Mouse (Mus musculus) right cerebral cortex, postnatal 4 days (tissue): Measurements from ENCODE around the gene Haao.
A peak's percentile ranks its signal among the peaks of the same experiment; 100 is the strongest.

Source experiments
- DNase-seq: peaks from one replicate; pipeline ENCODE4 v3.0.0-alpha.2; 2022

The Haao gene

DNA sequence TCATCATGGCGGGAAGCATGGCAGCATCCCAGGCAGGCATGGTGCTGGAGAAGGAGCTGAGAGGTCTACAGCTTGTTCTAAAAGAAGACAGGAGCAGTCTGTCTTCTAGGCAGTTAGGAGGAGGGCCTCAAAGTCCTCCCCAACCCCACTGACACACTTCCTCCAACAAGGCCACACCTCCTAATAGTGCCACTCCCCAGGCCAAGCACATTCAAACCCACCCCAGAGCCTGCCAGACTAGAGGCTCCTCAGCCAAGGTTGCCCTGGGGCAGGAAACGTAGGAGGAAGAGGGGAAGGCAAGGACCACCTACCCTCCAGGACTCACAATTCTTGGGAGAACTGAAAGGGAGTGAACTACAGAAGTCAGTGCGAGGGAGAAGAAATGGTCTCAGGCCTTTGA lies at the start of gene Haao:
Gene Haao (minus strand): TSS at position 149 of the 400 bp plus-strand sequence.
- DNase-seq = no peak

DNA sequence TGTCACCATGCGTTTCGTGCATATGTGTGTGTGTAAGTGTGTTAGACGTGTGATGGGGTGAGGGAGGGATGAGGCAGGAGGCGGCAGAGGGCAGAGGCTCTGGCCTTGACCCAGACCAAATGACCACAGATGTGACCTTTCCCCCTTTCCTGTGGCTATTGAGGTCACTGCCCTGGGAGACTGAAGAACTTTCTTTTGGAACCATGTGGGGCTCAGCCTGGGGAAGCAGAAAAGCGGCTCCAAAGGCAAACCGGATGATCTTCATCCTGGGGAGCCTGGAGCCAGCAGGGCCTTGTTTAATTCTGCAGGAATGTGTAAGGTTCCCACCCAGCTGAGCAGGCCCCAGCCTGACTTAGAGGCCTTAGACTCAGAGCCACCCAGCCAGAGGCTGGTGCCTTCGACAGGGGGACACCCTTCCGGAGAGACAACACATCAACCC lies 49.6 kb upstream of the Haao start:
- no peak for DNase-seq

DNA sequence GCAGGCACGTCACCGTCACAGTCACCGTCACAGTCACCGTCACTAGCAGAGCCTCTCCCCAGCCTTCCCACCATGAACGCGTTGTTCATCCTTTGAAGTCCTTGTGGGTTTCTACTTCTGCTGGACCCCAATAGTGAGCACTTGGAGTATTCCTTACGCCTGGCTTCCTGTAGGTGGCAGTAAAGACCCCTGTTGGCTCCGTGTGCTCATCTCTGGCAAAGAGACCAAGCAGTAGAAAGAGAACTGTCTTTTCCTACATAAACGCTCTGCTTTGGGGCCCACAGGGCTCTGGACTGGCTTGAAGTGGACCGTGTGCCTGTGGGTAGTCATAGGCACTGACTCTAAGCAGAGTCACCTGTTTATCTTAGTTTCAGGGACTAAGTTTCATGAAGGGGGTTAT lies 49.0 kb upstream of the Haao start:
- DNase-seq = peak; percentile 40

DNA sequence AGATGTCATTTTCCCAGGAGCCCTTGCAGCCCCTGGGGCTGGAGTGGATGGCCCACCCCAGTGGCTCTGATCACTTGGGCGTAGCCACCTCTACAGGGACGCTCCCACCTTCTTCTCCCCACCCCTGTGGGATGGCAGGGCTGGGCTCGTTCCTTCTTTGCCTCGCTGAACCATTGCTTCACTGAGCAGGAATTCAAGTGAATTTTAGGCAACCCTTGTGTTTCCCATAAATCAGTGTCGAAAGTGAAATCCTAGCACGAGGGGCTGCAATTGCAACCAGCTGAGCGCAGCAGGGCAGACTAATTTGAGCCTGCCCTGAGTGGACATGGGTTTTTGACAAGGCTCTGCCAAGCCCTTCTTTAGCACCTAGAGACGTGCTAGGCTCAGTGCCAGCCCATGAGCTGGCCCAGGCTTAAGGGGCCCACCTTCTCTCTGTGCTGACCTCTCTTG lies 47.6 kb upstream of the Haao start:
- DNase-seq = no peak

DNA sequence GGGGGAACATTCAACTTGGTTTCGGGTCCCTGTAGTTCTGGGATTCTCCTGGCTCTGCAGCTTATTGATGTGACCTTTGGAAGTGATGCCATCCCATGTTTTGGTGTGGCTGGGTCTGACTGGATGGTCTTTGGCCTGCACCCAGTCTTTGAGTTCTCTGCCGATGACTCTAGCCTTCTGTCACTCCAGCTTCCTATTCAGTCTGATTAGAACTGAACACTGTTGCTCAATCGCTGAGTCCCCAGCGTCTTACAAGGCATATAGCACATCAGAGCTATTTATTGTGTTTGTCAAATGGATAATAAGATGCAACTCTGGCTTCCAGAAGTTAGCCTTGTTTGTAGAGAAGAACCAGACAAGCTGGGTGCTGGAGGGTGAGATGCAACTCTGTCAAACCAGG lies 45.4 kb upstream of the Haao start:
- no peak for DNase-seq

DNA sequence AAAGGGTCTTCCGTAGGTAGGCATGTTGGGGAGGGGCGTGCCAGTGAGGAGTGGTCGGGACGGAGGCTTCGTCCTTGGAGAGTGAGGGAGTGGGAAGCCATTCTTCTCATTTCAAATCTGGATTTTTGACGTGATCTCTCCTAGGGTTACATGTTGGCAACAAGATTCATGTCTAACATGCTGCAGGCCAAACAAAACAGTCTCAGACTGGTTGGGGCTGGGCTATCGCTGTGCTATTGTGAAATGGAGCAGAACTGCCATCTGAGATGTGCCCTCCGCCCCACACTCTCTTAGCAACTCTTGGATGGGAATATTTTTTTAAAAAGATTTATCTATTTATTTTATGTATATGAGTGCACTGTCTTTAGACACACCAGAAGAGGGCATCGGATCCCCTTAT lies 44.1 kb upstream of the Haao start:
- DNase-seq = no peak

DNA sequence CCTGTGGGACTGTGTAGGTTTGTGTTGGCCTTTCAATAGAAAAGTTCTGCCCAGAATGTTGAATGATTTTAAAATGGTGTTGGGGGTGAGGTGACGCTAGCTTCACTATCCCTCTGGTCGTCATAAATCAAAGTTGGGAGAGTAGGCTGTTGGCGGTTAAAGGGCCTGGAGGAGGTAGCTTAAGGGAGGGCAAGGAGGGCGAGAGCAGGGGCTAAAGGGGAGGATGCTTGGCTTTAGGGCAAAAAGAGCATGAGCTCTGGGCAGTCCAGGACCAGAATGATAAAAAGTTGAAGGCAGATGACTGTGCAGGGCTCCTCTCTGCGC lies 42.6 kb upstream of the Haao start:
- no peak for DNase-seq

DNA sequence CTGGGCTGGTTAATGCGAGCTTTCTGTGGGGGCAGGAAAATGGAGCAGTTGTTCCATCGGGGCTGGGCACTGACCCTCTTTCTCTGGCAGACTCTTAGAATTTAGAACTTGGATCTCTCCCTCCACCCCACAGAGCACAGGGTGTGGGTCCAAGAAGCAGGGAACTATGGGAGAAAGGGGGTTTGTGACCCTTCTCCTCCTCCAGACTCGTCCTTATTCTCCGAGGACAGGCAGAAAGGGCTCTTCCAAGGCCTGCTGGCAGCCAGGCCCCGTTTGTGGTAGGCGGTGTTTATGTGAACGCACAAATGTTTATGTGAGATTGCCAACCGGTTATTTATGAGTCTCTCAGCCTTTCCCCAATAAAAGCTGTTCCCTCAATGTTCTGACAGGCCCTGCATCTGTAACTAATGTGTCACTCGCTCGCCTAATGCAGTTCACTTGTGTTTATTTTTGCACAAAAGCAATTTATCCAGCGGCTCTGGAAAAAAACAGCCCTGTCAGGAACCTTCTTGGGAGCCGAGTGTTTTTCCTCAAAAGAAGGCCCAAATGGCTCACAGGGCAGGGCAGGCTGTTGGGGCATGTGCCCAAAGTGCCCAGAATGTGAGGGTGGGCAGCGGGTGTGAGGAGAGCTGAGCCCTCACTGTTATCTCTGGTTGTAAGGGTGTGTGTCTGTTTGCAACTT lies 42.1 kb upstream of the Haao start:
- DNase-seq = no peak

DNA sequence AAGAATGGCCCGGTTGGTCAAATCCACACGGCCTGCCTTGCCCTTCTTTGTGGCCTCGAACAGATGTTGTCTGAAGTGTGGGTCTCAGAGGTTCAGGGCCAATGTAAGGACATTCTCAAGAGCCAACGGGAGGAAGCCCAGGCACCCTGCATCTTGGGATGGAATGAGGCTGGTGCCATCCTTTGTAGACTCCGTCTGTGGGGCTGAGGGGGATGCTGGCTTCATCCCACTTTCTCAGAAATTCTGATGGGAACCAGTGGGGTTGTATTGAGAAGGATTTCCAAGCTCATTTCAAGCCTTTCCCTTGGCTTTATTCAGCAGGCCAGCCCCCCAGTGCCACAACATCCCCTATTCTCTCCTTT lies 41.5 kb upstream of the Haao start:
- no peak for DNase-seq

DNA sequence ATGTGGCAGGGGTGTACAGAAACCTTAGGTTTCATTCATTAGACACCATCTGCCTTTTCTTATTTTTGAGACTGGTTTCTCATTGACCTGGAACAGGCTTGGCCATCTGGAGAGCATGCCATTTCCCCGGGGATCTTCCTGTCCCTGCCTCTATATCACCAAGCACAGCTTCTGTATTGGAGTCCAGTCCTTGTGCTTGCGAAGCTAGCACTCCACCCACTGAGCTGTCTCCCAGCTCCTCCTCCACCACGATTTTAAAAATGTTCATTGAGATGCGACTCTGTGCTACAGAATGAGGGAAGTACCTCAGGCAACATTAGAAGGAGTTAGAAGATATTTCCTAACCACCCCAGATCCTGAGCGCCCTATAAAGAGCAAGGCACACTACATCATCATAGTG lies 39.5 kb upstream of the Haao start:
- DNase-seq = no peak

DNA sequence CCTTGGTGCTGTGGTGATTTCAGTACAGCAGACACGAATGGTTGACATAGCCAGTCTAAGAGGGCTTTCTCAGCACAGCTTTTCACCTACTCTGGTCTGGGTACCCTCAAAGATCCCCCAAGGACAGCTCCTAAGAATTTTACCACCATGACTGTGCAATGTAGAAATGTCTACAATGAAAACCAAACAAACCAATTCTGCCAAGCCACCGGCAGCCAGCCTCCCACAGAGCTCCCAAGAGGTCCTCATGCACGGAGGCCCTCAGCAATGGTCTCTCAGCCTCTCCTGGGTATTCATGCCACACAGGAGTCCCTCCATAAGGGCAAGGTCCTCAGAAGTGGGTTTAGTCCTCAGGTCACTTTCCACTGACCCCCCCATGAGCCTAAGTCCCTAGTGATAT lies 38.6 kb upstream of the Haao start:
- no peak for DNase-seq

DNA sequence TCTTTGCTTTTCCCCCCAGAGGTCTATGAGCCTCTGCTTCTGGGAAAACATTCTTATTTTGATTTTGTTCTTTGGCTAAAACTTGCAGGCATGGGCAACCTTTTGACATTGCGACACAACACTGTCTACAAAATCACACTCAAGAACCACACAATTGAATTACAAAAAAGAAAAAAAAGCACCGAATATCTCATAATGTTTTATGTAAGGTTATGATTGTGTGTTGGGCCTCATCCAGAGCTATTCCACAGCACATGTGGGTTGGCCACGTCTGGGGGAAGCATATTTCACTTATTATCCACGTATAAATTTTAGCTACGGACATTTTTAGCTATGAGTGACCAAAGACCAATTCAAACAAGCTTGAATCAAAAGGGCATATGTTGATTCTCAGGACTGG lies 38.0 kb upstream of the Haao start:
- no peak for DNase-seq

DNA sequence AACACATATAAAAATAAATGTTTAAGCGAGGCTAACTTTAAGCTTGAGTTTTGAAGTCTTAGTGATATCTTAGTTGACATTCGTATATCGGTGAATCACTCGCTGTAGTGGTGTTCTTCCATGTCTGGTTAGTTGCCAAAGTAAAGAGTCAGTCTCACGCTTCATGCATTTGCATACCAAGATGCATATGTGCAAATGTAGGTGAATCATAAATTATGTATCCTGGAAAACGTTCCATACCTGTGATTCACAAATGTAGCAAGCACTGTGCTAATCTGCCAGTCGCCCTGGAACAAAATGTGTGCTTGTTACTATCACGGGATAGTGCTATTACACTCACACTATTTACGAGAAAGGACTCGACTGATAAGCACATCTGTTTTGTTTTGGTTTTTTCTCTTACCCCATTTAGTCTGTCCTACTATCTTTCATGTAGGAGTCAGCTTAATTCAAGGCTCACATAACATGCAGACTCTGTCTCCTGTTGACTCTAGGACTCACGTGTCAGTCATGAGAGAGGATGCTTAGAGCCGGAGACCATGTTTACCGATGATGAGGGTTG lies 37.3 kb upstream of the Haao start:
- DNase-seq = no peak

DNA sequence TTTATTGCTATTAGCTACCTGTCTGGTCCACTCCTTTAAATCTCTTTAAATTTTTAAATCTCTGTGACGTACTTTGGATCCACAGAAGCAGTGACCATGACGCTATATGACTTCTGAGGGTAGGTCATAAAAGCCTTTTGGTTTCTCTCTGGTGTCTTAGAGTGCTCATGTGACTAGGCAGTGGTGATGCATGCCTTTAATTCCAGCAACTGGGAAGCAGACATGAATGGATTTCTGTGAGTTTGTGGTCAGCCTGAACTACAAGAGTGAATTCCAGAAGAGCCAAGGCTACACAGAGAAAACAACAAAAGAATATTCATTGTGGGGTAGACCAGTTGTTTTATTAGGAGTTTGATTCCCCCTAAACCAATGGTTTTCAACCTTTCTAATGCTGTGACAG lies 35.0 kb upstream of the Haao start:
- no peak for DNase-seq

DNA sequence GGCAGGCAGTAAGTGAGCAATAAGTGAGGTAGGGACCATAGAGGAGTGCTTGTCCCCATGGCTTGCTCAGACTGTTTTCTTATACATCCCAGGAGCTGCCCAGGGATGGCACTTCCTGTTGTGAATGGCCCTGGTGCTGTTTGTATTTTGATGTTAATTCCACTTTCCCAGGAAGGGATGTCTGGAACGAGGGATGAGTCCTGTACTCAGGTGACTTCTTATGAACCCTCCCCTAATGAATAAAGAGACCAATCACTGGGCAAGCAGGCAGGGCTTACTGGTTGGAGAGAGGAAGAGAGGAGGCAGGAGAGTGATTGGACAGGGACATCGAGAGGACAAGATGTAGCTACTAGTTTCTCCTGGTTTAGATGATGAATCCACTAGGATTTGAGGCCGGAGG lies 33.3 kb upstream of the Haao start:
- no peak for DNase-seq

DNA sequence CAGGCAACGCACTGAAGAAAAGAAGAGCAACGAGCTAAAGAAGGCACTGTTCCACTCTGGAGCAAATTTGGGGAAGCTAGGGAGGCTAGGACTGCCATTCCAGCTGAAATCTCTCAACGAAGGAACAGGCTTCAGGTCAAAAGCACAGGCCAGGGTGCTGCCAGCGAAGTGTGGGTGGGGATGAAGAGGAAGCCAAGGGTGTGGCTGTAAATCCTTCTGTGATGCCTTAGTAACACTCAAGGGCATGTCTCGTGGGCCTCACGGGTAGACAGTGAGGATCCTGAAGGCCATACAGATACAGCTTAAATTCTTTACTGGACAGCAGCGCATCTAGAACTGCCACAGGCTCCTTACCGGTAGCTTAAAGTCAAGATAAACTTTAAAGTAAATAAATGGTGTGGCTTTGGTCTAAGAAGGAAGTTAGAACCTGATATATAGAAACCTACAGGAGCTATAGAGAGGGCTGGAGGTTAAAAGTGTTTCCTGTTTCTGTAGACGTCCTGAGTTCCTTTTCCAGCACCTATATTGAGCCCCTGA lies 32.5 kb upstream of the Haao start:
- no peak for DNase-seq

DNA sequence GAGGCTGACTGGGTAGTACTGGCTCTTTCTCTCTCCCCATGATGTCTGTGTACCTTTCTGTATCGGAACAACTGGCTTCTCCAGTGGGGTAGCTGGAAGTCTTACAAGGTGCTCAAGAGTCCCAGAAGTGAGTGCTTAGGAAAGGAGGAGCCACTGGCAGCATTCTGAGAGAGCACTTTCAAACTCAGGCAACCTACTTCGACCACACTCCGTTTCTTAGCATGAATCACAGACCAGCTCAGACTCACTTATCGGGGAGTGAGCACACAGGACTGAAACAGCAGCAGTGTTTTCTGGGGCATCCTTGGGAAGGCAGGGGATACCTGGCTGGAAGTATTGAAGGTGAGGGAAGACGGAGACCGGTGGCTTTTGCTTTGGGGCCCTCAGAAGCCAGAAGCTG lies 31.9 kb upstream of the Haao start:
- no peak for DNase-seq

DNA sequence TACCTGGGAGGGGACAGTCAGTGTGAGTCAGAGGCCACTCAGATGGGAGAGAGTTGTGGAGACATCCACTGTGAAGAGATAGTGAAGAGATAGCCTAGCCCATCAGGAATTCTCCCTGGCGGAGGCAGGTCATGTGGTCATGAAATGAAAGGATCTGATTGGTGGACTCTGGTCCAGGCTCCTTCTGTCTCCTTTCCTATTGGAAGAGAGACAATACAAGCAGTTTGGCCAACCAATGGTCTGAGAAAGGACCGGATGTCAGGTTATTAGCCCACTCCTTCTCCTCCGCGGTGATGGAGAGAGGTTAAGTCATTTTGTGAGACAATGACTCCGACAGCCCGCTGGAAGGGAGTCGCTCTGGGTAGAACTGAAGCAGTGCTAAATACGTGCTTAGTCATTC lies 26.8 kb upstream of the Haao start:
- no peak for DNase-seq

DNA sequence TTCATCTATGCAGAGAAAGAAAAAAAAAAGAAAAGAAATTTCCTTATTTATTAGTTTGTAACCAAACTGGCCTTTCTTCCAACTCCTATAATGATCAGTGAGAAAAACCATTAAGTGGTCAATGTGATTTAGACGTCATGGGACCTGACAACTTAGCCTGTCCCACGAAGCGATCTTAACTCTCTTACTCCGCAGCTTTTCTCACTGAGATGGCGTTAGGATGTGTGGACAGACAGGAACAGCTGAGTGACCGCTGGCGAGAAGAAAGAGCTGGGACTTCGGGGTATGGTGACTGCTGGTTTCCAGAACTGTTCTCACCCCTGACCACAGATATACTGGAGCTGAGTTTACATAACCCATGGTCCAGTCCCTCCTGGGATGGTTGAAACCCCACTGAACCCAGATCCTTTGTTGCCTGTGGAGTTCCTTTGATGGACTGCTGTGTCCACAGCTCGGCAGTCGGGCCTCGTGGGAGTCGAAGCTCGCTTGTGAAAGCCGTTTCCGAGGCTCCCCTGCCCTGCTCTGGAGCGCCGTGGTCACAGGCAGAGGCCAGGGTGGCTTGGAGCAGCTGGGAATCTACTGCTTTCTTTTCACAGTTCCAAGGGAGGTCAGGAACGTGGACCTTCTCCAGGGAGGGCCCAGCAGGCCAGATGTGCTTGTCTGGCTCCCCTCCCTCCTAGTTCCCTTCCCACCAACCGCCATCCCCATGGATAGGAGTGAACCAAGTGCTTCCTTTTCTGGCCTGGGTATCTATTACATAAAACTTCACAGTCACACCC lies 25.8 kb upstream of the Haao start:
- no peak for DNase-seq

DNA sequence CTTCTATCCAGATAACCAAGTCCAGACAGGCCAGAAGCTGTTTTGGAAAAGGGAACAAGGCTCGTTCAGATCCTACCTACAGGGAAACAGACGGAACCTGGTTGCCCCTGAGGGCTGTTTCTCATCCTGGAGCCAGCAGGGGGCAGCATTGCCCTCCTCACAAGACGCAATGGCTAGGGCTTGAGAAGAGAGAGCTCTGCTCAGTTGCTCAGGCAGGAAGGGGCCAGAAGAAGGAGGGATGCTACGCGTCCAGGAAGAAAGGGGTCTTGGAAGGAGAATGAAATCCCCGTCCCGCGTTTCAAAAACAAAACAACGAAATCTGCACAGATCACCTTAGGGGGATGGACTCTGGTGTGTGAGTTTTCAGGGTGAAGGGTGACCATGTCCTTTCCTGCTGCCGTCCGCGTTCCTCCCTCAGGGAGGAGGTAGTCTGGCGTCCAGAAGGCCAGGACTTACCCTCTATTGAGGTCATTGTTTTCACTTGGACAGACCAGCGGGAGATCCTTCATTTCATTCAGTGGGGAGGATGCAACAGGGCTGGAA lies 25.1 kb upstream of the Haao start:
- DNase-seq = peak; percentile 82

DNA sequence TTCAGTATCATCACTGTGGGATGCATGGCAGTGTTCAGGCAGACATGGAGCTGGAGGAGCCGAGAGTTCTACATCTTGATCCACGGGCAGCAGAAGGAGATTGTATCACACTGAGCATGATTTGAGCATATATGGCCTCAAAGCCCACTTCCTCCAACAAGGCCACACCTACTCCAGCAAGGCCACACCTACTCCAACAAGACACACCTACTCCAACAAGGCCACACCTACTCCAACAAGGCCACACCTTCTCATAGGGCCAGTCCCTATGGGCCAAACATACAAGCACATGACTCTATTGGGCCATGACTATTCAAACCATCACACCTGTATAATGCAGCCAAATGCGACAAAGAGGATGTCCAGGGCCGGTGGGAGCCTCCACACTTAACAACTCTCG lies 23.6 kb upstream of the Haao start:
- DNase-seq = no peak

DNA sequence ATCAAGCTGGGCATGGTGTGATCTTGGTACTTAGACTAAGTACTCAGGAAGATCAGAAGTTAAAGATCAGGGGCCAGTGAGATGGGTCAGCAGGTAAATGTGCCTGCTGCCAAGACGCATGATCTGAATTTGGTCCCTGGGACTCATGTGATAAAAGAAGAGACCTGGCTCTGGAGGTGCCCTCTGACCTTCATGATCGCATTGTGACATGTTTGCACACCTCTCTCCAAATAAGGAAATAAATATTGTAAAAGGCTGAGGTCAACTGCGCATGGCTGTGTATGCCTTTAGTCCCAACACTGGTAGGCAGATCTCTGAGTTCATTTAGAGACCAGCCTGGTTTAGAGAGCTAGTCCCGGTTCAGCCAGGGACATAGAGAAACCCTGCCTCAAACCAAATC lies 22.6 kb upstream of the Haao start:
- no peak for DNase-seq

DNA sequence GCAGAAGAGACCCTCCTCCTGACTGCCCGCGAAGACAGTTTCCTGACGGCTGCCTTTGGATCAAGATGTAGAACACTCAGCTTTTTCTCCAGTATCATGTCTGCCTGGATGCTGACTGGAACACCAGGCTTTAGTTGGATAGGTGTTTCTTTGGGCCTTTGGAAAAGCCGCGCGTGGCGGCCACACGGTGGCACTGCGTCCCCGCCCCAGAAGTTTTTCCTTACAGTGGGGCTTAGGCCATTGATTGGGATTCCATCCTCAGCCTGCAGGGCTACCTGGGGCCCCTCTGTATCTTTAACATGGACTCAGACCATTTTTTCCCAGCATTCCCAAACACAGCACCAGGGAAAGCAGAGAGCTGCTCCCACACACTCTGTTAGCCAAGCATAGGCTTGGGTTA lies 18.8 kb upstream of the Haao start:
- peak; percentile 46 for DNase-seq

DNA sequence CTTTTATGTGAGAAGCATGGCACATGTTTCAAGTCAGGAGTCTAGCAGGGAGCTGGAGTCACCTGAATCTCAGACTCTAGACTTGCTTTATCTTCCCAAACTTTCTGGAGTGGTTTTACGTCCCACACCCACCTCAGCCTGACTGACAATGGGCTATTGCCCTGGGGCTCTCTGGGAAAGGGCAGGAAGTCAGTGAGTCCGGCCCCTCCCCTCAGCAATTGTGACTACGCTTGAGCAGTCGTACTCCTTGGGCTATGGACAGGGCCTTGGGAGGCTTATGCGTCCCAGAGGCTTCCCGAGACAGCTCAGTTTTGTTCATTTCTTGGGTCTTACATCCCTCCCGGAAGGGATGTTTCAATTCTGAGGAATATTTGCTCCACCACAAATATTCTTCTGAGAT lies 17.6 kb upstream of the Haao start:
- DNase-seq = no peak
